Mouse (Mus musculus) CH12.LX (cell line): ENCODE results near the gene Nr2c2ap.

Experiments
- CTCF ChIP-seq, 2 experiments: IDR thresholded peaks in 1 of 2; conservative IDR thresholded peaks in 1 of 2; 2 replicates each; pipeline ENCODE4 v1.5.1; 2011 to 2012; ENCODE audit warnings: low read depth in 2 of 2, low read length in 2 of 2, improper control_type of control experiment in 1 of 2, inconsistent platforms in 1 of 2, mild to moderate bottlenecking in 1 of 2, moderate library complexity in 1 of 2
- EP300 ChIP-seq: IDR thresholded peaks from 2 replicates; pipeline ENCODE4 v1.6.1; 2011; ENCODE audit warnings: low read length, improper control_type of control experiment
- JUN ChIP-seq: IDR thresholded peaks from 2 replicates; pipeline ENCODE4 v1.6.1; 2011; ENCODE audit warnings: low read depth, mild to moderate bottlenecking, low read length, improper control_type of control experiment, moderate library complexity; ENCODE audit not compliant: insufficient read depth

GRCm38 (mm10) chr8:70152537-70153257 is 21.6 kb downstream of the Nr2c2ap start:
- TF ChIP-seq CTCF (conservative IDR thresholded peaks at IDR 0.05 in 1 of 2, IDR thresholded peaks at IDR 0.05 in 1 of 2; ENCODE audit: low read depth in 2 of 2, low read length in 2 of 2) (no peak), JUN (no peak), EP300 (no peak)
